ENCODE assay signal across 23 mouse cellular contexts in genomic region chr9:115840791-115841190, GRCm38 (mm10).
A peak's percentile ranks its signal among the peaks of the same experiment; 100 is the strongest.
DNase-seq lines count a peak whose midpoint lies in the region; ATAC-seq lines count a peak whose summit lies in the region.
"Had no signal": no experiment of that assay in that cellular context is flagged by ENCODE, and none has a peak within 500 bp of the region (broad histone marks: within the 10 kb centered on the region; RNA-seq: fewer than 3 reads in every experiment).

No protein-coding gene starts in this region.

- H3K9ac ChIP-seq in liver, embryonic 11.5 days (ENCODE audit: low read depth, low read length) = no peak overlapping the region
- no peak overlapping the region for H3K9ac ChIP-seq in neural tube, embryonic 15.5 days (replicated peaks)

- H3K4me1 ChIP-seq in heart, embryonic 10.5 days = peaks cover 21% of the 10 kb centered on the region
- no peaks in the 10 kb centered on the region for H3K4me1 ChIP-seq in liver, embryonic 11.5 days (replicated peaks; ENCODE audit: control insufficient read depth, insufficient read depth, low read length)
- peaks cover 5% of the 10 kb centered on the region for H3K4me1 ChIP-seq in neural tube, embryonic 15.5 days

- no peaks in the 10 kb centered on the region for H3K36me3 ChIP-seq in heart, embryonic 10.5 days
- H3K36me3 ChIP-seq in liver, embryonic 11.5 days (ENCODE audit: control insufficient read depth, insufficient read depth, low read length) = no peaks in the 10 kb centered on the region
- H3K36me3 ChIP-seq in neural tube, embryonic 15.5 days = no peaks in the 10 kb centered on the region
- H3K36me3 ChIP-seq: G1E had no signal

- no peaks in the 10 kb centered on the region for H3K27me3 ChIP-seq in heart, embryonic 10.5 days (ENCODE audit: insufficient read depth, poor library complexity, severe bottlenecking)
- H3K27me3 ChIP-seq in liver, embryonic 11.5 days (replicated peaks; ENCODE audit: control insufficient read depth, insufficient read depth, low read length) = no peaks in the 10 kb centered on the region
- no peaks in the 10 kb centered on the region for H3K27me3 ChIP-seq in neural tube, embryonic 15.5 days (replicated peaks)
- H3K27me3 ChIP-seq: CH12.LX, Patski had no signal

- H3K4me3 ChIP-seq in heart, embryonic 10.5 days = no peak overlapping the region
- no peak overlapping the region for H3K4me3 ChIP-seq in liver, embryonic 11.5 days (ENCODE audit: low read depth, low read length)
- no peak overlapping the region for H3K4me3 ChIP-seq in neural tube, embryonic 15.5 days (replicated peaks)

- 77% methylated on average over 8 of the region's 8 CpGs for WGBS in heart, embryonic 10.5 days
- 75% methylated on average over 8 of the region's 8 CpGs for WGBS in liver, embryonic 11.5 days
- WGBS in neural tube, embryonic 15.5 days = 68% methylated on average over 8 of the region's 8 CpGs

- H3K27ac ChIP-seq in heart, embryonic 10.5 days = peak overlapping the region; percentile 69
- no peak overlapping the region for H3K27ac ChIP-seq in liver, embryonic 11.5 days (ENCODE audit: low read depth, low read length)
- no peak overlapping the region for H3K27ac ChIP-seq in neural tube, embryonic 15.5 days (replicated peaks)

- no peak overlapping the region for H3K4me2 ChIP-seq in liver, embryonic 11.5 days
- no peak overlapping the region for H3K4me2 ChIP-seq in neural tube, embryonic 15.5 days

- no peak for ATAC-seq in liver, embryonic 11.5 days (replicated peaks; ENCODE audit: low FRiP score)
- ATAC-seq in neural tube, embryonic 15.5 days (ENCODE audit: low FRiP score) = no peak
- ATAC-seq: activated CD4-positive, CD25-positive, alpha-beta regulatory T cell, adult 4 months; CD4-positive, CD25-positive, alpha-beta regulatory T cell, adult 4 months; Patski had no signal

- peak; percentile 77 for DNase-seq in heart, adult 11 months
- no peak for DNase-seq in heart, adult 8-10 months (ENCODE audit: low spot score)
- DNase-seq in heart, embryonic 10.5 days (ENCODE audit: low spot score) = peak; percentile 38
- DNase-seq in heart, adult 9 months (ENCODE audit: low spot score in 2 of 2) = no peak
- DNase-seq in liver, embryonic 11.5 days (ENCODE audit: low spot score) = peak; percentile 25
- DNase-seq in liver (no peak), ZHBTc4 (ENCODE audit: low read depth, low spot score) (peak; percentile 9)
- DNase-seq: adrenal gland, adult 2 months; adrenal gland, adult 8-10 months; adrenal gland, postnatal 10 days; adrenal gland, postnatal 14 days; adrenal gland, postnatal 25 days; adrenal gland, postnatal 36 days; B cell, adult 2 months; cerebellum, adult 11 months; cerebellum, adult 11-12 months; cerebellum, adult 18-20 months had no signal

- H3K9me3 ChIP-seq in heart, embryonic 10.5 days = no peaks in the 10 kb centered on the region
- H3K9me3 ChIP-seq in liver, embryonic 11.5 days (ENCODE audit: control insufficient read depth, low read length) = no peaks in the 10 kb centered on the region
- no peaks in the 10 kb centered on the region for H3K9me3 ChIP-seq in neural tube, embryonic 15.5 days (replicated peaks)

Comparison
In these comparisons a context has a peak if more than half of its experiments do, and no peak if none do; other contexts are left out.
1. DNase-seq: peak in heart, adult 11 months (single experiment), heart, embryonic 10.5 days (single experiment), liver, embryonic 11.5 days (single experiment) and ZHBTc4 (single experiment); none in heart, adult 8-10 months (single experiment), heart, adult 9 months (0 of 2) and liver (single experiment).